Mouse (Mus musculus) right cerebral cortex, adult 2 months (tissue): Measurements from ENCODE around the gene Acvr1.

Source experiments
- DNase-seq, 2 experiments: peaks; one replicate each; pipeline ENCODE4 v3.0.0; 2021 to 2022; ENCODE audit warnings: low spot score in 2 of 2

The Acvr1 gene

DNA sequence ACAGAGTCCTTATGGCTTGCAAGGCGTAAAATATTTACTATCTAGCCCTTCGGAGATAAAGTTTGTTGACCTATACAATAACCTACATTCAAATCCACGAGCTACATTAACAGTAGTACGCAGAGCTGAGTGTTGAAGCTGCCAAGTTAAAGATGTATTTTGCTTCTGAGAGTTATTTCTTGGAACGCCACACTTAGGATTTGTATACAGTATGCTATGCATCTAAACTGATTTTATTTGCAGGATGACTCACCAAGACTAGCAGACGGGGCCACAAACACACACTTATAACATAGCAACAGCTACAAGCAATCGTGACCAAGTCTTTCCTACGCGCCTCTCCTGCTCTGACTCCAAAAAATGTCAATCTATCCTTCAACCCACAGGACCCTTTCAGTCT, 46.2 kb downstream of the Acvr1 start:
- no peak for DNase-seq

DNA sequence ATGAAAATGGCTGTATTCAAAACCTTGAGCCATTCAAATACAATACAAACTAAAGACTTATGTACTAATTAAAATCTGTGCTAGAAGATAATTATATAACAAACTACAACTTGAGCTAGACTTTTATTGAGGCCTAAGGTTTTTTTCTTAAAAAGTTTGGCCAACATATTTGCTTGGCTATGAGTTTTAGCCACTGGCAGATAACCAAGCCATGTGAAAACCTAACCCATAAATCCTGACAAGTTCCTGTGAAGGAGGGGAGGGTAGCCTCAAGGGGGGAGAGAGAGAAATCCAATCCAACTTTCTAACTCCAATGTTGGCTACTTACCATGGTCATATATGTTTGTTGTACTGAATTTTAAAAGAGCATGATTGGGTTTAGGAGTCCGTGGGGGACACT, 48.4 kb downstream of the Acvr1 start:
- DNase-seq, result no peak

DNA sequence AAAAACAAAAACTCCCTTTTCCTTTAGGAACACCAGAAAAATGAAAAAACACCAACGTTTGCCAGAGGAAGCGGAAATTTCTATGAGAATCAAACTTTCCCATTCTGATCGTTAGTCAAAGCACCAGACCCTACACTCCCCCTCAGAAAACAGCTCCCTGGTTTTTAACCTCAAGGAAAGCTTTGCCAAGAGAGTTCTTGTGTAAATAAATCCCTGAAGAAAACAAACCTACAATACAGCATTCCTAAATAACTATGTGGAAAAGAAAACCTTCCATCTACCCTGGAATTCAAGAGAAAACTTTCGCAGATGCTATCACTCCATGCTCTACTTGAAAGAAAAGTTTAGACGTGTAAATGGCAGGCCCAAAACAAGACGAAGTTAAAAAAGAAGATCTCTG, 50.0 kb downstream of the Acvr1 start:
- no peak for DNase-seq

DNA sequence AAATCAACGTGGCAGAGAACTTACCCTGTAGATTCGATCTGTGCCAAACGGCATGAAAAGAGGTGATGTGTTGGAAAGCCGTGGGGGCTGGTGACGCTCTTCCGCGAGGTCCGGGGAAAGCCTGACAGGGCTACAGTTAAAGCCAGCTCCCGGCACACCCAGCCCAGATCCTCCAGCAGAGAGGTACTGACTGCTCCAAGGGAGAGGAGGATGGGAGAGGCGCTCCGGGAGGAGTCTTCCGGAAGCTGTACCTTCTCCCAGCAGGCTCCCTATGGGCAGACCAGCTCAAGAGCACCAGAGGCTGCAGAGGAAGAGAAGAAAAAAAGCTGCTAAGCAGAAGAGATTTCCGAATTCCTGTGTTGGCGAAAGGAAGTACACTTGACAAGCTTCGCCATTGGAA, 51.0 kb downstream of the Acvr1 start:
- no peak for DNase-seq

DNA sequence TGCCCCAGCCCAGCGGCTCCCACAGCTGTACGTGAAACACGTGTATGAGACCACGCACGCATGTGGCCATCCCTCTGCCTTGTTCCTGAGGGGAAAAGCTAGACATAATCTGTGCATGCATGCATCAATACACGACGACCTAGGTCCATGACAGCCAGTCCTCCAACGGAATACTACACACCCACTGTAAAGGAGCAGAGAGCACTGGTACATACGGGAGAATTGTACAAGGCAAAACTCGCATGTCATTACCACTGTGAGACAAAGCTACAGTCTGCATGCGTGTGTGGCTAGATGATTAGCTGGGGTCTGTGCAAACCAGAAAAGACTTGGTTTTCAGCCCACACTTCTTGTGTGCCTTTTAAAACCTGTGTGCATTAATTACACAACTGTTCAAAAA, 52.5 kb downstream of the Acvr1 start:
- DNase-seq, result no peak

DNA sequence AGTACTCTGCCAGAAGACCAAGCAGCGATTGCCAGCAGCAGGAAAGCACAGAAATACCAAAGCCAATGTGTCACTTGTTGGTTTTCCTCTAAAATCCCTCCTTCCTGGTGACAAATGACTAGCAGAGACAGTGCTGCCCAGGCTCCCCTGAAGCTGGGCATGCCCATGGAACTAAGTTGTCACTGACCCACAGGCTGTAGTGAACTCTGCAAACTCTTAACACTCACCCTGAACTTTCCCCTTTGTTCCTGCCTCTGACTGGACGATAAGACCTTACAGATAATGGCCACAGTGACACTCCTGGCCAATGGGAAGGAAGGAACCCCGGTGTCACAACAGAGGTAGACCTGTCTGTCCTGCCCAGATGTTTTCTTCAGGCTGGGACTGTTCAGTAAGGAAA, 53.7 kb downstream of the Acvr1 start:
- no peak for DNase-seq

DNA sequence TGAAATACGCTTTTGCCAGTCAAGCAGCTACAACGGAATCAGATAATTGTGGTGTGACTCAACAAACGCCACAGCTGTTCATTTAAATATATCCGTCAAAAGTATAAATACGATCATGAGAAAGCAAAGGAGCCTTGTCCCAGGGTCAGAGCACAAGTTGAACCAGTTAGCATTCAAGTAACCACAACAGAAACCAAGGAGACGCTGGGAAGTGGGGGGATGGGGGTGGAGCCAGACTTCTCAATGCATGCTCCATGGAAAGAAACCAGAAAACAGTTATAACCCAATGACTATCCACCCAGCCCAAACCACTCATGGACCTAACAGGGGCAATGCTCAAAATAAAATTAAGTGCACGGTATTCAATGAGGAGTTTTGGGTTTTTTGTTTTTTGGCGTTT, 56.8 kb downstream of the Acvr1 start:
- DNase-seq, result peak in 1 of 2 experiments; percentile 25

DNA sequence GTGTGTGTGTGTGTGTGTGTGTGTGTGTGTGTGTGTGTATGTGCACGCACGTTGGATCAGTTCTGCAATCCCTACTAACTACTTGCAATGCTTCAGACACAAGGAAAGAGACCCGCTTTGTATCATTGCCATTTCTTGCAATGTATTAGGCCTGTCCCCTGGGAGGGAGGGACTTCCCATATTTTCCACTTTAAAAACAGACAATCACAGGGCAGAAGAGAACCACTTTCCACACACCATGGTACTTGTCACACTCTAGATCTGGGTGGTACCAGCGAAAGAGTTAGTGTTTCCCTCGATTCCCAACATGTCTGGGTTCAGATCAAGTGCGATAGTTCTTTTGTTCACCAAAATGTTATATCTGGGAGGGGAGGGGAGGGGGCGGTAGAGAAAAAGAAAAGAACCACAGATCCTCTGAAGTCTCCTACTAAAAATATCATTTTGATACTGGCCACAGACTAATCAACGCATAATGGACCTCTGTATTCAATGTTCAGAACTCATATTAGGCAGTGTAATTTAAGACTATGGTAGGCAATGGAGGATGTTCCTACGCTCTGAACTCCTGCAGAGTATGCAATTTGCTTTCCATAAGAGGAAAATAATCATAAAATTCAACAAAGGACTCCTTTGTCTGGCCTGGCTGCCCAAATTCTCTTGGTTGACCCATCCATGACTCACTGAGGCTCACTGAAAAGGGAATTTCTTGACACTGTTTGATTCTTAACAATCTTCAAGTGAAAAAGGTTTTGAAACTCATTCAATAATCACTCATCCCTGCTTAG, 61.5 kb downstream of the Acvr1 start:
- DNase-seq, result no peak

DNA sequence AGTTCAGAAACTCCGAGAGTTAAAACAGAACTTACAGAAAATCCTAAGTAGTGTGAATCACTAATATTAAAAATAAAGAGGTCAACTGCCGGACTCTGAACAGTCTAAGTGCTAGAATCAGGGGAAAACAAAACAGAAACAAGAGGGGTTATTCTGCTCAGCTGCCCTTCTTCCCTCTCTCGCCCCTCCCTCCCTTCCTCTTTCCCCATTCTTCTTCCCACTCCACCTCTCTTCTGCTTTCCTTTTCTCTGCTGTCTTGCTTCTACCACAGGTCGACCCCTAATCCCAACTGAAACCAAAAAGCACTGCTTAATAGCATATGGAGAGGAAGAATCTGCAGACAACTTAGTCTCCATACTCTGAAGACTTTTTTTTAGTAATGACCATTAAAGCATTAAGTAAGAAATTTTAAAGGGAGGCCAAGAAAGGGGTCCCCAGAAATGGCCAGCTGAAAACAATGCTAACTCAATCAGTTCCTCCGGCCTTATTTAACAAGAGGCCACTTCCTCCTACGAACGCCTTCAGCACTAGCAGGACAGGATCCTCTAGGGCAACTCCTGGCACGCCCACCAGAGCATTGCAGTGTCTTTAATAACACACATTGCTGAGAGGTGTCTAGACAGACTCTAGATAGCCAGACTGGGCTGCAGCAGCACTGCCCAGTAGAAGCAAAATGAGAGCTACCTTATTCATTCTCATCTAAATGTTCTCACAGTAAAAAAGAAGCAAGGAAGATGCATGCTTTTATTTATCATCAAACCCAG, 70.1 kb downstream of the Acvr1 start:
- no peak for DNase-seq

DNA sequence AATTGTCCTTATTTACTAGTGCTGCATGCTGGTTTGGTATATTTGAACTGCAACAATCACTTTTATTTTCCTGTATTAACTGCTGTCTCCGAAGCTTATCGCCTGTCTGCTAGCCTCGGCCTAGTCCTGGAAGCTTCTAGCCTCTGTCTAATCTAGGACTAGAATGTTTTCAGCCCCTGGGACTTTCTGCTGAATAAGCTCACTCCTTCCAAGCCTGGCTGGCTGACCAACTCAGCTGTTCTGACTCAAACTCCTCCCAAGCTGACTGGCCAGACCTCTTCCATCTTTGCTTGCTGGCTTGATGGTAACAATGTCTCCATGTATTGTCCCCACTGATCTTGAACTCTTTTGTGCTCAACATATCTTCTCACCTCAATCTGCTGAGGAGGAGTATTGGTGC, 71.7 kb downstream of the Acvr1 start:
- no peak for DNase-seq

DNA sequence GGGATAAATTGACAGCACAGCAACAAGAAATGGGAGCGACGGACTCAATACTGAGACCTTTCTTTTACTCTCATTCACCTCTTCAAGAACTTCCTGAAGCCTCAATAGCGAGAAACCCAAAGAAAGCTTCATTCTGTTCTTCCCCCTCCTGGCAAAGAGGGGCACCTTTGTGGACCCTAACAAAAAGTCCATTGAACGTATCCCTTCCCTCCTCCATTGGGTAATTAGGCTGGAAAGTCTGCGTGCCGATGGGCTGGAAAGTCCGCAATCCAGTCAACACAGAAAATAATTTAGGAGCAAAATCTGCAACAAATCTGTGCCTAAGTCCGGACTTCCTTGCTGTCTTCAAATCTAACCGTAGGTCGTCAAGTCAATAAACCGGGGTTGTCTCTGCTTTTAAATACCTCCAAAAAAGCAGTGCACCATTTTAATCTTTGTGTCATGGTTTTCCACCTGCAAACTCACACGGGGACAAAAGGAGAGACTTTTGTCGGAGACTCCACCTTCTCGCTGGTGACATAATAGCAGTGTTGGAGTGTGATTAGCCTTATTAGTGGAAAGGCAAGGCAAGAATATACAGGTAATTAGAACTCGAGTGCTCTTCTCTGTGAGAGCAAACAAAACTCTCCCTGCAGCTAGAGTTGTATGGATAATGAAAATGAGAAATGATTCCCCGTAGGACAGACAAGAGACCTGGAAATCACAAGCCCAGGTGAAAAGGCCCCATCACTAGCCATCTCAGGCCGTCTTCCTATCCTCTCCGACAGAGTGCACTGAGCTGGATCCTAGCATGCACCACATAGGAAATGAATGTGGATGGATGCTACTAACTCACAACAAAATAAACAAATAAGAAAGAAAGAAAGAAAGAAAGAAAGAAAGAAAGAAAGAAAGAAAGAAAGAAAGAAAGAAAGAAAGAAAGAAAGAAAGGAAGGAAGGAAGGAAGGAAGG, 73.0 kb downstream of the Acvr1 start:
- no peak for DNase-seq

DNA sequence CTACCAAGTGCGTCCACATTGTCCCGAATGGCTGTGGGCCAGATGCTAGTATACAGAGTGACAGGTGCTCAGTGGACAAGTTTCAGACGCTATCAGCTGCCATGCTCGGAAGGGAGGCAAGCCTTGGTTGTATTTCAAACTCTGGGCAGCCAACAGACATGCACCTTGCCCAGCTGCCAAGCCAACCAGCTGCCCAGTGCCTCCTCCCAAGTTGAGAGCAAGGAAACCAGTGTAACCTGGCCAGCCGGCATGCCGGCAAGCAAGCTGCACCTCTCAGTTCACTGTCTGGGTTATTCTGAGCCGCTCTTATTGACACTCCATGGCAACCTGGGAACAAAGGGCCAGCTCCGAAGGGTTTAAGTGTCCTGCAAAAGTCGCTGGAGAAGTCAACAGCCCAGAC, 77.7 kb downstream of the Acvr1 start:
- no peak for DNase-seq

DNA sequence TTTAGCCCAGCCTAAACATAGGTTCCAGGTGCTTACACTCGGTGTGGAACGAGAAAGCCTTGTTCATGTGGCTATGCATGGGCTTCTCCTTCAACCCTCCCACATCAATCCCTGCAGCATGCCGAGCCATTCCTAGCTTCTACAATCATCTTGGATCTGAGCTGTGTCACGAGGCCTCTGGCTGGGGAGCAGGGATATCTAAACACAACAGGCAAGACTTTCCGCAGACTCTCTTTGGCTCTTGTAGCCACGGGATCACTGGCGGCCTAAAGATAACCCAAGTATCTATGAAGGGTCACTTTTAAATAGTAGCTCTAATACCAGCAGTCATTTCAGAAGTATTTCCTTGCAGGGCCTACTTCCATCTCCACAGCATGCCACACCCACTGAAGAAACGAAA, 78.6 kb downstream of the Acvr1 start:
- DNase-seq, result no peak

DNA sequence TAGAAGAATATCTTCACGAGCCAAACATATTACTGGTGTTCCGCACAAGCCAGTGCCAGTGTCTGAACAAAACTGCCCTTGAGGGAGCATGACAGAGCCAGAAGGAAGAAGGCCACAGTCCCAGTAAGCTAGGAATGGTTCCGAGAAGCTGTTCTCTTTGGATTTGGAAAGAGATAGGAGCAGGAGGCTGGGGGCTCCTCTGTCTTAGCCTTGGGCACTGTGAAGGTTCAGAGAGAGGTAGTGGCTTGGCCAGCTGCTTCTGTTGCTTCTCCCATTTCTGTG, 79.7 kb downstream of the Acvr1 start:
- DNase-seq, result no peak

DNA sequence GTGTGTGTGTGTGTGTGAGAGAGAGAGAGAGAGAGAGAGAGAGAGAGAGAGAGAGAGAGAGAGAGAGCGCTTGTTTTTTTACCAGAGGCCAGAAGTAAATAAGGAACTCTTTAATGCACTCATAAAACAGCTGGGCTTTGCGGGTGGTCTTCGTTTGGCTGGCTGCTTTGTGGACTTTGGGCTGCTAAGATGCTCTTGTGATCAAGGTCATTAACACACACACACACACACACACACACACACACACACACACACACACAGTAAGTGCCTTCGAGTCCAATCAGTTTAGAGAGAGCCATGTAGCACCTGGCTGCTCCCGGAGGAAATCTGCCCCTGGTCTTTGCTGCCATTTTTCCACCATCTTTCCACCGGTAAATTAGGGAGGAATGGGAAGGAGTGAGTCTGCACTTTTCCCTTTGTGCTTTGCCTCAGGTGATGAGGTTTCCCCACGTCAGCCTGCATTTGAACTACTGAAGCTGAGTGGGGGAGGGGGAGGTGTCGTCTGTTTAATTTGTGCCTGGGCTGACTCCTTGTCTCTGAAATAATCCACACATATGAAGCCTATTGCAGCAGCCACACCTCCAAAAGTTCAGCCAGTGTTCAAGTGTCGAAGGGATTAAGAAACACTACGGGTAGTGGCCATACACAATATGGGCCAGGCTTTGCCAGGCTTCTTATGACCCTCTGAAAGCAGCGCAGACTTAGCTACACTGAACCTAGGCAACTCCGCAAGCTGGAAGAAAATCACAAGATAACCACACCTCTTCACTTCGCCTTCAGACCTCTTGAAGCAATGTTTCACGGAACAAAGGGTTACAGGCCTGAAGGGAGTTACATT, 80.3 kb downstream of the Acvr1 start:
- no peak for DNase-seq

DNA sequence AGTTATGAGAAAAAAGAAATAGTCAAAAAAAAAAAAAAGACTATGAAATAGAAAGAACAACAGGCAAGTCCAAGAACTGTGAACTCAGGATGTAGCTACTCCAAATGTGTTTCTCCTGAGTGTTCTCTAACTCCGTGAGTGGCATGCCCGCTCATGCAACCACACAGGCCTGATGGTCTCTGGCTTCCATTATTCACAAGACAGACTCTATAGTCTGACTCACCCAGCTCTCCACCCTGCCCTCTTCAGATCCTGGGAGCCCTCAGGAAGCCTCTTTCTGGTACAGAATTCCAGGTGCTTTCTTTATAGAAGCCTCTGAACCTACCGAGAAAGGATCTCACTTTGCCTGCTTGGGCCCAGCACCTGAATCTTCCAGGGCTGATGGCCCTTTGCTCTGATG, 81.3 kb downstream of the Acvr1 start:
- DNase-seq, result no peak

DNA sequence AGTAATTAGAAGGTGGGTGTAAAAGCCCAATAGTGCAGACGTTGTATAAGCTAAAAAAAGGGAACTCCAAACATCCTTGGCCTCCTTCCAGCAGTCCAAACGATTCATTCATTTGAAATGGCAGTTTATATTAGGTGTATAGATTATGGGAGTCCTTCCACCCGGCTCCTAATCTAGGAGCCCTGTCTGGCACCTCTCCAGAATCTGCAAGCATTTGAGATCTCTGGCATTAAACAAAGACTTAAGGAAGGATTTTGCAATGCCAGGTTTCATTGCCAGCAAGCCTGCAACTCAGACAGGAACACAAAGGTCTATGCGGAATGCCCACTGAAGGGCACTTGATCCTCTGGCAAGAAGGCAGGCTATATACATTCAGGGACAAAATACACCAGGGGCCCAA, 81.8 kb downstream of the Acvr1 start:
- DNase-seq, result no peak

DNA sequence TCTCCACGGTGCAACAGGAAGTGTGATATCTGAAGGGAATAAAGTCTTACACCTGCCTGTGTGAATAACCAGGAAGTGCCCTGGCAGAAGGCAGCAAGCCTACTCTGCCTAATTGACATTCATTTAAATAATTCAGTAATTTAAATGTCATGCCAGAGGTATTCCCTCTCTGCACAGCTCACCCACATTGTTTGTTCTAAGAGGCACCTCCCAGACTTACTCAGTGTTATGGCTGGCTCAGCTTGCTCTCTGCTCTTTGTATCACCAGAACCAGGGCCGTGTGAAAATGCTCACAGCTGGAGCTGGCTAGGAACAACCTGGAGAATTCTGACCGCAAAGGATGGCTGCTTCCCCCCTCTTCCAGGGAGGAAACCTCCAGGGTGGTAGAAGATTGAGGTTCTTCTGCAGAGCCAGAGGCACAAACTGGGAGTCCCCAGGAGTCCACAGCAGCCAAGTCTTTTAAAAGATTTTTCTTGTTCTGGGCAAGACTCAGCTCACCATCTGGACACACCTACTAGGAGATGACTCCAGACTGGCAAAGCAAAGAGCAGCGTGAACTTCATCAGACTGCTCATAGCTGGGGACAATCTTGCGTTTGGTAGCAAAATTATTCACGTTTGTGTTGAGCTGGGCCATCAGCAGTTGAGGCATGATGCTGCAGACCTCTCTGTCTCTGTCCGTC, 82.5 kb downstream of the Acvr1 start:
- peak in 1 of 2 experiments; percentile 36 for DNase-seq

DNA sequence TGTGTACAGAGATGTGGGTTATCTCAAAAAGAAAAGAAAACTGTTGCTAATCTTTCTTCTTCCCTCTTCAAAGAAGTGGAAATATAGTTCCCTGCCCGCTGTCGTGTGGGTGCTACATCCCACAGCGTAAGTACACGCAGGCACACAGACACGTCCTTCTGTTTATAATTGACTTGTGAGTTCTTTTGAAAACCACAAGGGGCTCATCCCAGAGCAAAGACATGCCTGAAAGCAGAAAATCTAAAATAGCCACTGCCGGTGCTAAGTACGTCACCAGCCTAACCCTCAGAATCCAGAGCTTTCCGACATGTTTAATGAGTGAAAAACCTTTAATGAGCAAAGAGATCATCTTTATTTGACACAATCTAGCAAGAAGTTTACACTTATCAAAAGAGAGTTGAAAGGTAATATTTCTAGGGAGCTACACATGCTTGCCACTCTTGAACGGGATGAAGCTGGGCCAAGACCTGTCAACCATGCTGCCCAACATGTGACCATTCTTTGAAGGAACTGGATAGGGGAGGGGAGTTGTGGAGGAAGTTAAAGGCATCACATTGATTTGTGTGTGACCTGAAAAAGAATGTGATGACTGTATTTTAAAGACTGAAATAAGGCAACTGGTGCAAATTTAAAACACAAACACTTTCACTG, 85.4 kb downstream of the Acvr1 start:
- DNase-seq, result peak in 1 of 2 experiments; percentile 31

DNA sequence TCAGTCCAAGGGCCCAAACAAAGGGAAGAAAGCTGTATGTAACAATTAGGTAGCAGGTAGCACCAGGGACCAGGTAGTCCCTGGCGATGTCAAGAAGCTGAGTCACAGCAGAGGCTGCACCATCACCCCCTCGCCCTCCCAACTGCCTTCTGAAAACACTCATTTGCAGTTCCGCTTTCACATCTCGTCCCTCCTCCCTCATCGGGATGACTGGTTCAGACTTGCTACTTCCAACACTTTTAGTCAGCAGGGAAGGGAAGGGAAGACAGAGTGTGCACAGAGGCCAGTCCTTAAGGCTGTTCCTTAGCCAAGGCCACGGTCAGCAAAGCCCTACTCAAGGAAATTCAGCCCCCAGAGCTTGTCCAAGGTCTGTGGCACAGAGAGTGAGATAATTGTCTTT, 86.2 kb downstream of the Acvr1 start:
- peak; percentile 36 to 40 for DNase-seq
